26 mouse cellular contexts compared by ENCODE assay signal in genomic region chr5:108360211-108360610, GRCm38 (mm10). TPM values are rescaled to one million over a fixed set of nuclear protein-coding genes. Genes with fewer than 3 reads are reported as not detected.
"Had no signal": no experiment of that assay in that cellular context is flagged by ENCODE, and none has a peak within 500 bp of the region (broad histone marks: within the 10 kb centered on the region; RNA-seq: fewer than 3 reads in every experiment).

No protein-coding gene starts in this region.

- H3K27ac ChIP-seq: liver, embryonic 15.5 days; macrophage; midbrain, embryonic 10.5 days; midbrain, embryonic 12.5 days; neural tube, embryonic 13.5 days; neural tube, embryonic 15.5 days had no signal

- H3K4me2 ChIP-seq: liver, embryonic 15.5 days; midbrain, embryonic 12.5 days; neural tube, embryonic 13.5 days; neural tube, embryonic 15.5 days had no signal

- H3K9ac ChIP-seq: liver, embryonic 15.5 days; liver, postnatal 0 days; midbrain, embryonic 12.5 days; neural tube, embryonic 13.5 days; neural tube, embryonic 15.5 days had no signal

- H3K36me3 ChIP-seq: liver, embryonic 15.5 days; midbrain, embryonic 10.5 days; midbrain, embryonic 12.5 days; neural tube, embryonic 13.5 days; neural tube, embryonic 15.5 days had no signal

- DNase-seq: liver, postnatal 0 days; lung, adult 2 months; lung, postnatal 10 days; lung, postnatal 36 days; midbrain, embryonic 14.5 days; retina, postnatal 1 day; right cerebral cortex, postnatal 4 days; spleen, adult 18-20 months; thymus, adult 2 months; thymus, postnatal 25 days; thymus, postnatal 4 days had no signal

- H3K9me3 ChIP-seq: liver, embryonic 15.5 days; midbrain, embryonic 10.5 days; midbrain, embryonic 12.5 days; neural tube, embryonic 13.5 days; neural tube, embryonic 15.5 days had no signal

- H3K4me1 ChIP-seq: liver, embryonic 15.5 days; midbrain, embryonic 10.5 days; midbrain, embryonic 12.5 days; neural tube, embryonic 13.5 days had no signal

- H3K4me3 ChIP-seq: liver, embryonic 15.5 days; midbrain, embryonic 10.5 days; midbrain, embryonic 12.5 days; myocyte; neural tube, embryonic 13.5 days; neural tube, embryonic 15.5 days had no signal

- ATAC-seq: liver, postnatal 0 days; midbrain, embryonic 16.5 days had no signal

RNA-seq across cellular contexts. Expression of gene Gm42517, which starts 7.5 kb away (rescaled TPM):
- total RNA-seq: megakaryocyte, adult 5-6 weeks; megakaryocyte-erythroid progenitor cell, adult 5-6 weeks had no signal
- polyA plus RNA-seq: liver, postnatal 0 days; lung, embryonic 16.5 days; midbrain, embryonic 10.5 days; stomach, embryonic 14.5 days; stomach, embryonic 16.5 days had no signal

RNA-seq across cellular contexts. Expression of gene Pde6b, which starts 28.0 kb away (rescaled TPM):
- total RNA-seq: megakaryocyte, adult 5-6 weeks; megakaryocyte-erythroid progenitor cell, adult 5-6 weeks had no signal
- polyA plus RNA-seq: liver, embryonic 15.5 days; lung, adult 2 months; small intestine, adult 2 months; thymus, adult 2 months; urinary bladder, adult 2 months had no signal
